Mouse (Mus musculus) bone marrow macrophage, adult 2 months (primary cell): Measurements from ENCODE around the gene Sidt1.

Experiments used
- CTCF ChIP-seq: IDR thresholded peaks from 2 replicates; pipeline ENCODE4 v1.5.1; 2012; ENCODE audit warnings: low read depth, mild to moderate bottlenecking, low read length, moderate library complexity
- POLR2A ChIP-seq: IDR thresholded peaks from 2 replicates; pipeline ENCODE4 v1.6.1; 2012; ENCODE audit warnings: mild to moderate bottlenecking, low read depth, low read length, borderline replicate concordance

GRCm38 (mm10) chr16:44204331-44204730 is 128.7 kb downstream of the Sidt1 start:
- no peak for TF ChIP-seq CTCF
- TF ChIP-seq POLR2A: no peak
